ENCODE assay signal across 9 mouse cellular contexts in the genomic region with DNA sequence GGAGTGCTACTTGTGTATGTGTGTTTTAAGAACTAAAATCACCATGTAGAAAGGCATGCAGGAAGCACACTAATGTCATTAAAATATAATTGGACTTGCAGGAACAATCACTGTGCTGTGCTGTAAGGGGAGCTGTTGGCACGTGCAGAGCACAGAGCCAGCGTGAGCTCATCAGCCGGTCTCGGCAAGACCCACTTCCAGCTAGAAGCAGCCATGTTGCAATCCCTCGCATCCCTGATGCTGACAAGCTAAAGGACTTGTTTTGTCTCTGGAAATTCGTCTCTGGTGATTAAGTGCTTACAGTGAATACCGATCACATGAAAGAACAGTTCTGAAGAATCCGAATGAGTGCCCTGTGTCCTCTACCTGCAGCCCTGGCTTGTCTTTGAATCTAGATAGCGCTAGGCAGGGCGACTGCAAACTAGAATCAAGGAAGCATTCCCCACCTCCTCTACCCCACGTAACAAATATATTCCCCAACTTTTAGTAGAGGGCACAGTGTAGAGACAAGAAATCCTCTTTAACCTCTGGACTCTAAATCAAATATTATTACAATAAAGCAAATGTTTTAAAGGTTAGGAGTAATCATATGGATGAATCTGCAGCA.
A peak's percentile ranks its signal among the peaks of the same experiment; 100 is the strongest.
DNase-seq lines count a peak whose midpoint lies in the region; ATAC-seq and TF ChIP-seq lines count a peak whose summit lies in the region.
"Had no signal": no experiment of that assay in that cellular context is flagged by ENCODE, and none has a peak within 500 bp of the region (broad histone marks: within the 10 kb centered on the region; RNA-seq: fewer than 3 reads in every experiment).

No protein-coding gene starts in this region.

- no peaks in the 10 kb centered on the region for H3K27me3 ChIP-seq in midbrain, postnatal 0 days (ENCODE audit: insufficient read depth, low read length)
- H3K27me3 ChIP-seq in thymus, adult 2 months (ENCODE audit: control insufficient read depth, insufficient read depth, low read length) = no peaks in the 10 kb centered on the region

- no peak for TF ChIP-seq POLR2A in thymus, adult 2 months (IDR thresholded peaks at IDR 0.05; ENCODE audit: control insufficient read depth, extremely low read depth, insufficient read depth, low read length, poor library complexity)

- DNase-seq in adrenal gland, postnatal 25 days = peak; percentile 18
- peak; percentile 79 to 80 for DNase-seq in cerebellum, postnatal 10 days
- peak; percentile 60 to 63 for DNase-seq in frontal cortex, postnatal 10 days (ENCODE audit: low spot score in 2 of 2)
- peak; percentile 47 for DNase-seq in kidney, adult 11 months
- DNase-seq in left cerebral cortex, postnatal 10 days (ENCODE audit: extremely low spot score in 1 of 2, low spot score in 2 of 2) = peak; percentile 70 to 71
- peak; percentile 92 for DNase-seq in midbrain, postnatal 0 days (ENCODE audit: low spot score)
- no peak for DNase-seq in thymus, adult 2 months

- WGBS in midbrain, postnatal 0 days = 30% methylated on average over 11 of the region's 11 CpGs
- WGBS in thymus, adult 2 months = 96% methylated on average over 11 of the region's 11 CpGs

- peak; percentile 98 for ATAC-seq in midbrain, postnatal 0 days (ENCODE audit: low FRiP score)
- no peak for ATAC-seq in megakaryocyte-erythroid progenitor cell, adult 5-6 weeks (replicated peaks; ENCODE audit: low FRiP score, low TSS enrichment, poor library complexity, severe bottlenecking)

- H3K9me3 ChIP-seq in midbrain, postnatal 0 days (ENCODE audit: low read length) = no peaks in the 10 kb centered on the region

- peak overlapping the region; percentile 70 for H3K27ac ChIP-seq in midbrain, postnatal 0 days (ENCODE audit: low read depth, low read length)
- H3K27ac ChIP-seq in thymus, adult 2 months (ENCODE audit: control insufficient read depth, insufficient read depth, low read length) = no peak overlapping the region

- peak; percentile 86 for TF ChIP-seq CTCF in midbrain, postnatal 0 days (IDR thresholded peaks at IDR 0.05)
- TF ChIP-seq CTCF in thymus, adult 2 months (IDR thresholded peaks at IDR 0.05; ENCODE audit: borderline replicate concordance, control insufficient read depth, extremely low read depth, insufficient read depth, low read length, poor library complexity) = no peak

- H3K4me1 ChIP-seq in midbrain, postnatal 0 days (ENCODE audit: insufficient read depth, low read length) = 0 out of 2 replicates have a peak, but pooled peaks cover 4% of the 10 kb centered on the region
- H3K4me1 ChIP-seq in thymus, adult 2 months (replicated peaks; ENCODE audit: control insufficient read depth, insufficient read depth, low read length) = no peaks in the 10 kb centered on the region

- no peaks in the 10 kb centered on the region for H3K36me3 ChIP-seq in midbrain, postnatal 0 days (ENCODE audit: insufficient read depth, low read length)
- H3K36me3 ChIP-seq in thymus, adult 2 months (ENCODE audit: control insufficient read depth, insufficient read depth, low read length) = no peaks in the 10 kb centered on the region

- intact Hi-C loops in left cerebral cortex, postnatal 10 days (cut with DNase I) = no loop called here

- H3K4me2 ChIP-seq in midbrain, postnatal 0 days (ENCODE audit: low read depth, low read length, poor library complexity, severe bottlenecking) = no peak overlapping the region; the same call in 1 of the 2 replicates

- H3K9ac ChIP-seq in midbrain, postnatal 0 days (replicated peaks; ENCODE audit: low read length, poor library complexity, severe bottlenecking) = no peak overlapping the region

- no peak overlapping the region for H3K4me3 ChIP-seq in midbrain, postnatal 0 days (ENCODE audit: low read depth, low read length)
- H3K4me3 ChIP-seq in thymus, adult 2 months (ENCODE audit: control insufficient read depth, insufficient read depth, low read length) = no peak overlapping the region
- H3K4me3 ChIP-seq: erythroblast, embryonic 14.5 days had no signal
